In genomic region chr12:90740468-90740867, GRCm38 (mm10) we compare ENCODE assay signal across 7 mouse cellular contexts. TPM values are rescaled to one million over a fixed set of nuclear protein-coding genes. Genes with fewer than 3 reads are reported as not detected.
DNase-seq lines count a peak whose midpoint lies in the region; TF ChIP-seq lines count a peak whose summit lies in the region.

No protein-coding gene starts in this region.

- H3K27me3 ChIP-seq in ES-Bruce4 (ENCODE audit: control insufficient read depth, insufficient read depth, low read length, poor library complexity, severe bottlenecking) = no peaks in the 10 kb centered on the region
- H3K27me3 ChIP-seq in embryonic facial prominence, embryonic 10.5 days (replicated peaks; ENCODE audit: low read depth, poor library complexity, severe bottlenecking) = no peaks in the 10 kb centered on the region; the same call in 1 of the 2 replicates

- intact Hi-C loops in heart, postnatal 14 days (cut with DNase I) = loop anchor here (2.0 to 5.0 kb wide), 2 partner anchors 162 to 348 kb away; no protein-coding TSS in a partner anchor

- no peak overlapping the region for H3K9ac ChIP-seq in ES-Bruce4 (ENCODE audit: low read depth, poor library complexity, severe bottlenecking)

- TF ChIP-seq EP300 in ES-Bruce4 (IDR thresholded peaks at IDR 0.05; ENCODE audit: insufficient read depth, low read depth, low read length) = no peak

- peak; percentile 11 for TF ChIP-seq CTCF in ES-Bruce4 (IDR thresholded peaks at IDR 0.05; ENCODE audit: low read depth, low read length)
- TF ChIP-seq CTCF in layer of hippocampus, adult 2 months (conservative IDR thresholded peaks at IDR 0.05) = peak; percentile 87

- no peak overlapping the region for H3K4me3 ChIP-seq in ES-Bruce4 (ENCODE audit: low read depth, low read length)
- no peak overlapping the region for H3K4me3 ChIP-seq in embryonic facial prominence, embryonic 10.5 days
- no peak overlapping the region for H3K4me3 ChIP-seq in layer of hippocampus, adult 2 months

- no peaks in the 10 kb centered on the region for H3K4me1 ChIP-seq in ES-Bruce4 (ENCODE audit: control insufficient read depth, insufficient read depth, low read length)
- peaks cover 12% of the 10 kb centered on the region for H3K4me1 ChIP-seq in embryonic facial prominence, embryonic 10.5 days

- no peaks in the 10 kb centered on the region for H3K36me3 ChIP-seq in ES-Bruce4 (ENCODE audit: control insufficient read depth, insufficient read depth, low read length, poor library complexity, severe bottlenecking)
- H3K36me3 ChIP-seq in embryonic facial prominence, embryonic 10.5 days (replicated peaks) = no peaks in the 10 kb centered on the region

- TF ChIP-seq POLR2A in ES-Bruce4 (IDR thresholded peaks at IDR 0.05; ENCODE audit: insufficient read depth, low read length) = no peak

- peak; percentile 80 for DNase-seq in adrenal gland, postnatal 10 days
- peak; percentile 65 for DNase-seq in embryonic facial prominence, embryonic 10.5 days (ENCODE audit: low spot score)
- DNase-seq in heart, postnatal 14 days = peak; percentile 67 to 81
- DNase-seq in layer of hippocampus, adult 2 months (ENCODE audit: low spot score in 2 of 2) = peak; percentile 75 to 84
- DNase-seq in lung, postnatal 14 days = peak; percentile 78
- DNase-seq in right cerebral cortex, postnatal 4 days = peak; percentile 53

- H3K27ac ChIP-seq in ES-Bruce4 (ENCODE audit: insufficient read depth, low read length) = no peak overlapping the region
- H3K27ac ChIP-seq in embryonic facial prominence, embryonic 10.5 days (replicated peaks) = no peak overlapping the region
- H3K27ac ChIP-seq in layer of hippocampus, adult 2 months = no peak overlapping the region

- no peaks in the 10 kb centered on the region for H3K9me3 ChIP-seq in ES-Bruce4 (replicated peaks; ENCODE audit: control insufficient read depth, insufficient read depth, low read length, poor library complexity, severe bottlenecking)
- H3K9me3 ChIP-seq in embryonic facial prominence, embryonic 10.5 days = no peaks in the 10 kb centered on the region

- 41% methylated on average over 2 of the region's 2 CpGs for WGBS in embryonic facial prominence, embryonic 10.5 days

RNA-seq across cellular contexts. Expression of gene Dio2, which starts 2.2 kb away (rescaled TPM):
- 0.10 TPM in 1 of 2 replicates, not detected in the other for polyA plus RNA-seq in ES-Bruce4 (2011; ENCODE audit: insufficient read depth, insufficient read length, low read depth, missing spikeins)
- total RNA-seq in adrenal gland, postnatal 10 days (2021) = 10 to 100 TPM; 12.1 to 88.4 TPM
- polyA plus RNA-seq in embryonic facial prominence, embryonic 10.5 days (2016; fragmentation: Nextera tagmentation; extraction: Ambion mirVana) = 0.21 and 0.45 TPM in 2 replicates
- 1 to 10 TPM in 1 of 2 experiments, under 1 TPM in 1; 0.76 to 2.2 TPM for total RNA-seq in heart, postnatal 14 days (2021)
- 10 to 100 TPM; 44.7 to 45.7 TPM for total RNA-seq in layer of hippocampus, adult 2 months (2021)

Comparison
In these comparisons a context has a peak if more than half of its experiments do, and no peak if none do; other contexts are left out.
1. RNA of gene Dio2, which starts 2.2 kb away (total RNA-seq): 12.1 to 88.4 TPM in adrenal gland, postnatal 10 days and 44.7 to 45.7 TPM in layer of hippocampus, adult 2 months; 0.76 to 2.2 TPM in heart, postnatal 14 days; every median in the first group is over 4 times any median in the second.
2. Peak in every context shown above with its lines, with median percentiles within 50 percentile points of each other: DNase-seq.